Mouse (Mus musculus): Measurements from ENCODE around the gene Sipa1l1.

Sipa1l1 gene

DNA sequence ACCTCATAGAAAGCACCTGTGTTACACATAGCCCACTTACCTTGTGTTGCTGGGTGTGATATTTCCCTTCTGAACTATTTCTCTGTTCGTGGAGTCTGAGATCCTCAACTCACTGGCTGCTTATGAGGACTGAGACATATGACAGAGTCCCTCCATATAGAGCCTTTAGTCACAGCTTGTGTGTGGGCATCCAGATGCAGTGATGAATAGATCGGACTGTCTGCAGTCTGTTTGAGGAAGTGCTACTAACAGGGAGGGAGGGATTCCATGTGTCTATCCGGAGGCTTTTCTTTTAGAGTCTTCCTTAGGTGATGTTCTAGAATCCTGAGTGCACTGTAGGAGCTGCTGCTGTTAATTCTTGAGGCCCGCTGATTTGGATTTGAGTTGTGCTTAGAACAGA lies 165.4 kb downstream of the Sipa1l1 start:
- no peak for DNase-seq (ENCODE audit: low spot score)

DNA sequence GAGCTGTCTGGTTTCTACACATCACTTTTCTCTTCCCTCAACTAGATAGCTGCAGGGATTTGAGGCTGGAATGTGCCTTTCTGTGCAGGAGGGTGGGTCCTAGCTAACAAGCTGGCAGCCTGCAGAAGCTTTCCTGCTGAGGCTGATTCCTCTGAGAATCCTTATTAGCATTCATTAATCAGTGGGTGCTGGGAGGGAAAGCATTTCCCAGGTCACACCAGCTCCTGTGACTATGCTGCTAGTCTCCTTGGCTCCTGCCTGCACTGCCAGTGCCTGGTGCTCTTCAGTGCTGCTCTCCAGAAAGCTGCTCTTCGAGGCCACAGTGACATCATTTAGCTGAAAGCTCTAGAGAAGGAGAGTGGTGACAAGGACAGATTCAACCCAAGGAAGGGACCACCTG lies 166.0 kb downstream of the Sipa1l1 start:
- no peak for DNase-seq (ENCODE audit: low spot score)

DNA sequence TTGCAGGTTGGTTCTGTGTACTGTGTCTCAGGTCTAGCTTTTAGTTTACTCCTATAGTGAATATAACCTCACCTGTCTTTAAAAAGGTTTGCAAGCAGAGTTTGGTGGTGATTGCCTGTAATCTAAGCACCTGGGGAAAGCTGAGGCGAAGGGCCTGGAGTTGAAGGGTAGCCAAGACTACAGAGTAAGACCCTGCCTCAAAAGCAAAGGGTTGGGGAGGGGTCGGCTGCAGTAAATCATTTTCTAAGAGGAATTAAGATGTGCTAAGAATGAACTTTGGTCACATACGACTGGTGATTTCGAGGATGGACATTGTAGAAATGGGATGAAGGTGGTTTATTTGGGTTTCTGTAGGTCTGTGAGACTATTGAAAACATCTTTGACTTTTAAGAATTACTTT lies 169.4 kb downstream of the Sipa1l1 start:
- DNase-seq (ENCODE audit: low spot score): no peak

DNA sequence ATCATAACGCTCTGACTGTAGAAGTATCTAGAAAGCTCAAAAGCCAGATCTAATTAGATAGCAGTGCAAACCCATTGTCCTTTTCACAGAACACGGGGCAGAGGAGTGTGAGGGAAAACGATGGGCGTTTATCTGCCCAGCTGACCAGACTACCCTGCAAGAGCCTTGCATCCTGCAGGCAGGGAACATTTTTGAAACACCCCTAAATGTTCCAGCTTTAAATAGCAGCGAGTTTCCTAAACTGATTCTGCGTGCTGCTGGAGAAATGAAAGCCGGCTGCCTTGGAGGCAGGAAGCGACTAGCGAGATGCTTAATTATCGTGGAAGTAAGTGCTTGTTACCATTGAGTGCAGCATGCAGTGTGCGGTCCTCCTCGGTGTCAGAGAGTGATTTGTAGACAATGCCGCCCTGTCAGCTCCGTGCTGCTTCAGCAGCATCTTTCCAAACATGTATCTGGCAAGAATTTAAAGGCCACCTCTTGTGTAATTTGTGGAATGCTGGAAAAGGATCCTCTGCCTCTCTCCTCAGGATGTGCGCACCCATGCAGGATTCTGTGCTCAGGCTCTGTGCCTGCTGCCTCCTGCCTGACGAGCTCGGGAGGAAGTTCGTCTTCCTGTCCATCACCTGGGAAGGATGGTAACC lies 170.2 kb downstream of the Sipa1l1 start:
- DNase-seq (ENCODE audit: low spot score): peak; percentile 44

DNA sequence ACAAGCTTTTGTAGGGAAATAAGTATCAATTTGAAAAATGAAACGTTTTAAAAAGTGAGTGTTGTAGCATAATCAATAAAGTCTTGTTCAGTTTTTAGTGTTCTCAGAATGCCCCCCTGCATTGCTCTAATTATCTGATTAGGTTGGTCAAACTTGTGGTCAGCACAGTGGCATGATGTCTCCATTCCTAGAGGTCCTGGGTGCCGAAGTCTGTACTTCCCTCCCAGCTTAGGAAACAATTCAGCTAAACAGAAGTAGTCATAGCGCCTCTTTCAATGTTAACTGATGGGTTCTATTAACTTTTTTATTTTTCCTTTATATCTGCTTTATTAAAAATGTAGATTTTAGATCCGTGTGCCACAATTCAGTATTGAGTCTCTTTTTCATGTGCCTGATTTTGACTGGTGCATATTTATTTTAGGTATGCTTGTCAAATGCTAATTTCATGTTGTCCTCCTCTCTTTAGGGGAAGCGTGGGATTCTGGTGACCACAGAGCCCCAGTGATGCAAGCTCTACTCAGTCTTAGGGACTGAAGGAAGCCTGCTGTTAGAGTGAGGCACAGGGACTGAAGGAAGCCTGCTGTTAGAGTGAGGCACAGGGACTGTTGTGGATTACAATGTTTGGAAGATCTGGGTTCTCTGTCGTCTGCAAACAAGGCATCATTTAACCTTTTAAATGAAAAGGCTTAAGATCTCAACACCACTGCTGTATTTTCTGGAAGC lies 171.2 kb downstream of the Sipa1l1 start:
- DNase-seq (ENCODE audit: low spot score): no peak

DNA sequence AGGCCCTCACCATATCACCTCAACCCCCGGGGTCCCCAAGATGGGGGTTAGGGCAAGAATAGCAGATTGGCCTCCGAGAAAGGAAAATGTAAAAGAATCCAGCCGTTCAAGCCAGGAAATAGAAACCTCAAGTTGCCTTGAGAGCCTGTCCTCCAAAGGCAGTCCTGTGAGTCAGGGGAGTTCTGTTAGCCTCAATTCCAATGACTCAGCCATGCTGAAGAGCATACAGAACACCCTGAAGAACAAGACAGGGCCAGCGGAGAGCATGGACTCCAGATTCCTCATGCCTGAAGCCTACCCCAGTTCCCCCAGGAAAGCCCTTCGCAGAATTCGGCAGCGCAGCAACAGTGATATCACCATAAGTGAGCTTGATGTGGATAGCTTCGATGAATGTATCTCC lies 172.1 kb downstream of the Sipa1l1 start:
- DNase-seq (ENCODE audit: low spot score): no peak

DNA sequence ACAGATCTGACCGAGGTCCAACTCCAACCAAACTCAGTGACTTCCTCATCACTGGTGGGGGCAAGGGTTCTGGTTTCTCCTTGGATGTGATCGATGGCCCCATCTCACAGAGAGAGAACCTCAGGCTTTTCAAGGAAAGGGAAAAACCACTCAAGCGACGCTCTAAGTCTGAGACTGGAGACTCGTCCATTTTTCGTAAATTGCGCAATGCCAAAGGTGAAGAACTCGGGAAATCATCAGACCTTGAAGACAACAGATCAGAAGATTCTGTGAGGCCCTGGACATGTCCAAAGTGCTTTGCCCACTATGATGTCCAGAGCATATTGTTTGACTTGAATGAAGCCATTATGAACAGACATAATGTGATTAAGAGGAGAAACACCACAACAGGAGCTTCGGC lies 172.6 kb downstream of the Sipa1l1 start:
- DNase-seq (ENCODE audit: low spot score): no peak

DNA sequence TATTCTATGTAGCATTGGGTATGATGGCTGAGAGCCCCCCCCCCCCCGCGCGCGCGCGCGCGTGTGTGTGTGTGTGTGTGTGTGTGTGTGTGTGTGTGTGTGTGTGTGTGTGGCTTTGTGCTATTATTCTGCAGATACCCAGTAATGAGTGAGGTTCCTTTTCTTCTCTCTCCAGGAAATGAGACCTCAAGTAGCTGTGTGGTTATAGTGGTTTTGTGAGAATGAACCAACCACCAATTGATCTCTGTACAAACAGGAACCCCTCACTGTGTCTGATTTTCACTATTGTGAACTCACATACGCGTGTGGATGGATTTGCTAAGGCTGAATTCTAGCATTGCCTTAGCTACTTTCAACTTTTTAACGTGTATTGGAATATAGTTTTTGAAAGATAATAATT lies 181.0 kb downstream of the Sipa1l1 start:
- peak; percentile 50 for DNase-seq (ENCODE audit: low spot score)

DNA sequence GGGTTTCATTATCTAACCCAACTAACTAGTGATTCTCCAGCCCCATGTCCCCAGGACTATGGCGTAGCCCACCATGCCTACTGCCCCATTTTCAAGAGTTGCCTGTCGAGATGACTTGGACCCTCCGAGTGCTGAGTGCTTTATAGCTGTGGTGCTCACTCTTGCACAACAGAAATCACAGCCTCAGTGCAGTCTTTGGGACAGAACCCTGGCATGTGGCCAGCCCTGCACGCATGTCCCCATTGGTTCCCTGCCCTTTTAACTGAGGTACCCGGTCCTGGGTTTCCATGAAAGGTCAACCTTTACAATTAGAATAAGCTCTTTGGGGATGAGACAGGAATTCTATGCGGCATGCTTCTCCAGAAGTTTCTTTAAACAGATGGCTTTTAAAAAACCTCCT lies 181.8 kb downstream of the Sipa1l1 start:
- no peak for DNase-seq (ENCODE audit: low spot score)

DNA sequence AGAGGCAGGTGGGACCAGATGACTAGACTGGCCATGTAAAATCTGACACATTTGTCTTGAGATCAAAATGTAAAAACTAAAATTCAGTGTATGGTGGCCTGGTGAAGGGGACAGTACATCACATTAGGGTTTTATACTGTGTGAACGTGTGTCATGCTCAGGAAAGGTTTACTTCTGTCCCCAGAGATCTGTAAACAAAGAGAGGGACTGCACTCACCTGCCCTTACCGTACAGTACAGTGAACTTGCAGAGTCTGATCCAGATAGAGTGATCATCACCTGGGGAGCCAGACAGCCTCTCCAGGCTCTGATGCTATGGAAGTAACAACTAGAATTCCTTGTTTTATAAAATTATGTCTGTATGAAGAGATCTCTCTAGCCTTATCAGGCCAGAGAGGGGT lies 184.5 kb downstream of the Sipa1l1 start:
- DNase-seq (ENCODE audit: low spot score): no peak

DNA sequence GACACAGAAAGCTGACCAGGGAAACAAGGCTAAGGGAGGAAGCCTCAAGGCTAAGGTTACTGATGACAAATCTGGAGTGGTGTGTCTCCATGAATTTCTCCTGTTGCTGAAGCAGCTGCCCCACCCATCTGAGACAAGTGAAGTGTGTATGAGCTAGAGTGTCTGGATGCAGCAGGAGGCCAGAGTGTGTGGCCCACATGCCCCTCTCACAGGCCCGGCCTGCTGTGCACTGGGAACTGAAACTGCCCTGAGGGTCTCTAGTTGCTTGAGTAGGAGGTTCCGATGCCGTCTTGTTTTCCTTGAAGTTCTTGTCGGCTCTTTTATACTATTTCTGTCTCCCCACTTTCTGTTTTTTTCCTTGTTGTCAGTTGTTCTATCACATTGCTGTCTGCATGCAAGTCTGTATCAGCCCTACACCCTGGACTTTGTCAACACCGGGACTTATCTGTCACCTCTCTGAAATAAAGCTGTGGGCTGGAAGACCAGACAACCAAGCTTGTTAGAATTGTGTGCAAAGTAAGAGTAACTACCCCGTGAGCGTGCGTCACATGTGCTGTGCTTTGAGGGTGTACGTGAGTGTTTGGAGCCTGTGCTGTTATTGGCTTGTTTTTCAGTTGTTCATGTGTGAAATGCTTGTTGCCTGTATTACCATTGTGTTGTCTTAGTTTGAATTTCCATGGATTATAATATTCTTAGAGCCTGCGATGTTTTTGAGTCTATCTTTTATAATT lies 186.5 kb downstream of the Sipa1l1 start:
- DNase-seq (ENCODE audit: low spot score): no peak

DNA sequence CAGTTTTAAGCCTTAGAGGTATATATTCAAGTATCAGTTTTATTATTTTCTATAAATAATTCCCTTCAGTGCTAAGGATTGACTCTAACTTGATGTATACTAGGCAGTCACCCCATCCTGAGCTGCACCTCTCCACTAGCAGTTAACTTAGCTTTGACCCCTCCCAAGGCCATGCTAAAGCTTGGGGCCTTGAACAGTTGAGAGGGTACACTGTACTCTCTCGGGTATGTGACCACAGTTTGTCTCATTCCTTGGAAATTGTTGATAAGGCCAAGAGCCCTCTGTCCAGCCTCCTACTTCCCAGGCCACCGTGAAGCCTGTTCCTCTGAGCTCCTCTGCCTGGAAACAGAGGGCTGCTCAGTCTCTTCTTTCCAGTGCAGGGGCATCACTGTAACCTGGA lies 187.4 kb downstream of the Sipa1l1 start:
- no peak for DNase-seq (ENCODE audit: low spot score)

DNA sequence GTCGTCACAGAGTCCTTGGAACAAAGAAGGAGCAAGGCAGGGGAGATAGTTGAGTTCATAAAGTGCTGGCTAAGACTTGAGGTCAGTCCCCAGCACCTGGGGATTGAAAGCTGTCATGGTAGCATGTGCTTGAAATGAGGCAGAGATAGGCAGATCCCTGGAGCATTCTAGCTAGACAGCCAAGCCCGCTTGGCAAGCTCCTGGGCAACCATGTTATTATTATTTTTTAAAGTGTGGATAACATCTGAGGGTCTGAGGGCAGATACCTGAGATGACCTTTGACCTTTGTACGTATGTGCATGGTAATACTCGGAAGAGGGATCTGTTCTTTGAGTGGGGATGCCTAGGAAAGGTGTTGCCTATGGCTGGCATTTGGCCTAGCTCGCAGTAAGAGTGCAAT lies 188.3 kb downstream of the Sipa1l1 start:
- no peak for DNase-seq (ENCODE audit: low spot score)

DNA sequence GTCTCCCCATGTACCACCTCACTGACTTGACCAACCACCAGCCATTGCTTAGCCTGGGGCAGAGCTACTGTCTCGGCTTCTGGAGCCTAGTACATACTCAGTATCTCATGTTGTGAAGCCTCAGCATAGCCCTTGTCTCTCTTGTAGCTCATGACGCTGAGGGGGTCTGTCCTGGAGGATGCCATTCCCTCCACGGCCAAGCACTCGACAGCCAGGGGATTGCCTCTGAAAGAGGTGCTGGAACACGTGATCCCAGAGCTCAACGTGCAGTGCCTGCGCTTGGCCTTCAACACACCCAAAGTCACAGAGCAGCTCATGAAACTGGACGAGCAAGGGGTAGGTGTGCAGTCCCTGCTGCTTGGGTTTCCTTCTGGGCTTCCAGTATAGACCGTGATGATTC lies 193.7 kb downstream of the Sipa1l1 start:
- no peak for DNase-seq (ENCODE audit: low spot score)

DNA sequence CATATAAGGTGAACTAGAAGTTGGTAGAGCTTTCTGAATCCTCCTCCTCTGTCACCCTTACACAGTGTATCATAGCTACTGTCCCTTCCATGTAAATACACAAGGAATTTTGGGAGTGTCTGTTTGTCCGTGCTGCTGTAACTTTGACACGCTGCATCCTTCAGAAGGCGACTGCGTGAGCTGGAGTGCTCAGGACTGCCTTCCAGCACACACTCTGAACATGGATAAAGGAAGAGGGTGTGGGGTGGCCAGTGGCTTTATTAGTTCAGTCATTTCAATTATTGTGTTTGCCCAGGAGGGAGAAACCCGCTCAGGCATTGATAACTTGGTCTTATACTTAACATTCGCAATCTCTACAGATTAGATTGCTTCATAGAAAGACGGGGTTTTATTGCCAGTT lies 195.1 kb downstream of the Sipa1l1 start:
- no peak for DNase-seq (ENCODE audit: low spot score)

DNA sequence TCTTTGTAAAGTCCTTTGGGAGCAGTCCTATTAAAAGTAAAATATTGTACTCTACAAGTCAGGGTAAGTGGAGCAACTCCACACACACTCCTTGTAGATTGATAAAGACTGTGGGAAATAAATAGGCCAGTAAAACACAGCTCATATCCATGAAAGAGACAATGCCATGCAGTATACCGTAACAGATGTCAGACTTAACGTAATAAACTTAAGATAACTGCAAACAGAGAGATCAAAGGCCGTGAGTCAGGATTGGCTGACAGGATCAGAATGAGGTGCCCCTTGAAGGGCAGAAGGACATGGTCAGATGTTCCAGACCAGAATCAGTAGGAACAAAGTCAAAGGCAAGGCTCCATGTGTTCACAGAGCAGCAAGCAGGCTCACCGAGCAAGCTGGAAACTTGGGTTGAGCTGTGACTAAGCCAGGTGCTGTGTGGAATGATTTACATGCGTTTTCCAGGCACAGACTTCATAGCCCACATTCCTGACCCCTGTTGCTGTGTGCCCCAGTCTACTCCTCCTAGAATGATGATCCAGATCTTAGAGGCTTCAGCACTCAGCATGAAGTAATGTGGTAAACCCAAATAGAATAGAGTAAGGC lies 196.3 kb downstream of the Sipa1l1 start:
- no peak for DNase-seq (ENCODE audit: low spot score)

DNA sequence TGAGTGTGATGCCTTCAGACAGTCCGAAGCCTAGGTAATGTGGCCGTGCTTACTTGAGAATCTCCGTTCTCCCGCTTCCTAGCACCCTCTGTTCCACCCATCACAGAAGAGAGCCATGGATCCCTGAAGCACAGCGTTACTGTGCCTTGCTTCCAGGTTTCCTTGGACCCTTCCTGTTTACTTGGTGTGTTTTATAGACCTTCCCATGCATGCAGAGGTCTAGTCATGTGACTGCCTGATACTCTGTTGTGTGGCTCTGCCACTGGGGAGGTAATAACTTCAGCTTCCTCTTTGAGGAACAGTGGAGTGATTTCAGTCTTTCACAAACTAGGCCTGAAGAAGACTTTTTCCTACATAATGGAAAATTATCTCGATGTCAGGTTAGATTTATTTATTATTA lies 197.6 kb downstream of the Sipa1l1 start:
- DNase-seq (ENCODE audit: low spot score): no peak

DNA sequence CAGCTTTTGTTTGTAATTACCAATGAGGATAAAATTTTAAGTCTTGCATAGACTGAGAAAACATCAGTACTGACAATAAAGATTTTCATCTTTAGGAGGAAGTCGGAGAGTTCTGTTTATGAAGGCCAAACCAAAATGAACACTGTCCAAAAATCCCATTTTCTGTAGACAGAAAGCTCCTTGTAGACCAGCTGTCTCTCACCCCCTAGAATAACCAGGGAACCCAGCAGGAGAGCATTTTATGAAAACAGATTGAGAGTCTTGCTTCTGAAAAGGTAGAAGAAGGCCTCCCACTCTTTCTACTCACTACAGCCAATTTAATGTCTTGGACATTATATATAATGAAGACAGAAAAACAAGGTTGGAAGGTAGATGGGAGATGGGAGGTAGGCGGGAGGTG lies 198.2 kb downstream of the Sipa1l1 start:
- DNase-seq (ENCODE audit: low spot score): no peak

DNA sequence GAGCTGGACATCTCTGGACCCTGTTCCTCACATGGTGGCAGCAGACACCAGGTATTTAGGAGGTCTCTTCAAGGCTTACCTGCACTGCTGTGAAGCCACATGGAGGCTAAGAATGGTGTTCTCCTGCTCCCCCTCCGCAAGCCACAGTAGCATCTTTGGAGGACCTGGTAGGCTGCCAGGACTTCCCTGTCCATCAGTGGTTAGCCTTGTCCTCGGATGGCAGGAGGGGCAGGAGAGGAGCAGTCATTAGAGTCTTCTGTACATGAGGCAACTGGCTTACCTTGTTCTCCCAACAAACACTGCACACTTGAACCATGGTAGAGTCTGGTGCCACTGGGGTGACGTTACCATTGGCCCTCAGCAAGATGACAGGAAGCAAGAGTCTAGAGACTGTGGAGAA lies 198.9 kb downstream of the Sipa1l1 start:
- no peak for DNase-seq (ENCODE audit: low spot score)

DNA sequence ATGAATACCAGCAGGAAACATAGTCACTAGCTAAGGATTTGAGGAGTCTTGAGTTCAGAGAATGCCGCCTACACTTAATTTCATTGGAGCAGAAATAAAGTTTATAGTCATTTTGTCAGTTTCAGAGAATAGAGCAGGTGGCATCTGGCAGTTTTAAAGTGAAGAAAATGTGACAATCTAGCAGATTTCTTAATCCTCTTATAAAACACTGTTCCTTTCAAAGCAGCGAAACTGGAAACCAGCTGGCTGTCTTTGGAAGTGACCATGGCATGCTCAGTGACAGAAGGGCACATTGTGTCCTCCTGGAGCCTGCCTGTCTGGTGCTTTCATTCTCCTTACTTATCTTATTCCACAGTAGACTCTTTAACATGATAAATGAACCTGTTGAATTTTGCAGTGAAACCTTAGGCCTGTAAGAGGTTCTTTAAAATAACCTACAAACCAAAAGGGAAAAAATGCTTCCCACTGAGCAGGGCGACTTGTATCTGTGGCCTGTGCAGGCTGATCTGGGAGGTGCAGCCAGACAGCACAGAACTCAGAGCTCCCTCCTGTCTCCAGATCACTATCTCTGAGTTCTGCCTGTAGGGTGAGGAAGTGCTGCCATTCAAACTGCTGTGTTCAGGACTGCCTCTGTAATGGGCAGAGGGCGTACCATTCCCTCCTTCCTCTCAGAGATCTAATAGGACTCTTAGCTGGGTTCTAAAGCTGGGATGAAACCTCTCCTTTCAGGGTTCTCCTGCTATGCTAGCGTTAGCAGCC lies 200.5 kb downstream of the Sipa1l1 start:
- peak; percentile 24 for DNase-seq (ENCODE audit: low spot score)

DNA sequence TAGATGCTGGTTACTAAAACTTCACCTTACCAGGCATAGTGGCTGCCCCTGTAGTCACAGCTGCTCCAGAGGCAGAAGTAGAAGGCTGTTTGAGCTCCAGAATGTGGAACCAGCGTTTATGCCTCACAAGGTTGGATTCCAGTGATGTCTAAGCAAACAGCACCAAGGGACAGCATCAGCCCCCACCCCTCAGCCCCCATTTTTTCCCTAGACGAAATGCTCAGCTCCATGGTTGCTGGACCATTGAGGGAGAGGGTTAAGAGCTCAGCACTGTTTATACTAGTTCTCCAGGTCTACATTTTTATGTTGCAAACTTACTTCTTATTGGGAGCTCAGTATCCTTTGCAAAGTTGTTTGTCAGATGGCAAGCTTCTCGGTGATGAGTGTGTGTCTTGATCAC lies 202.1 kb downstream of the Sipa1l1 start:
- no peak for DNase-seq (ENCODE audit: low spot score)

DNA sequence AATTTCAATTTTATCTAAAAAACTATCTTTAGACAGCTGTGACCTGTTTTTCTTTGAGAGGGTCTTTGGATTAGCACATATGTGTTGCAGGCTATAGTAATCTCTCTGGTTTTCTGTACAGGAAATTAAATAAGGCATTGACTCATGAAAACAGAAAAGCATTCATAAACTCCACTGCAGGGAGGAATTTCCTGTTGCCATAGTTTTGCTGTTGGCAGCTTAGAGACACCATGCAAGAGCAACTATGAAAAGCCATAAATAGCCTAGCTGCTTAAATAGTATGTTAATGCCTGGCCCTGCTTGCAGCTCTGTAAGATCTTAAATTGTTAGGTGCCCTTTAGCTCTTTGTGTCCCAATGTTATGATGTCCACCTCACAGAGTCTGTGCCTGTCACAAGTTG lies 204.9 kb downstream of the Sipa1l1 start:
- DNase-seq (ENCODE audit: low spot score): no peak
